Mouse (Mus musculus): ENCODE data around the gene Add3.
A peak's percentile ranks its signal among the peaks of the same experiment; 100 is the strongest.

The Add3 gene

DNA sequence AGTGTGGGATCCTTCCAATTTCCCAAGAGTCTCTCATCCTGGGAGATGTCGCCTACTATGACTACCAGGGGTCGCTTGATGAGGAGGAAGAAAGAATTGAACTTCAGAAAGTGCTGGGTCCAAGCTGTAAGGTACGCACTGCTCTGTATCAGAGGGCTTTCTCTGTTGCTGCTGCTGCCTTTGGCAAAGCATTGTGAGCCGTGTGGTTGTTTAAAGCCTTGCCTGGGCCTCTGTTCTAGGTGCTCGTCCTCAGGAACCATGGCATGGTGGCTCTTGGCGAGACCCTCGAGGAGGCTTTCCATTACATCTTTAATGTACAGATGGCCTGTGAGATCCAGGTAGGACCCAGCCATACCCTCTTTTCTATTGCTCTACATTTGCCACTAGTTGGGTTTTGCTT is 93.3 kb downstream of the Add3 start:
- DNase-seq (ENCODE audit: inconsistent ontology term) = no peak

DNA sequence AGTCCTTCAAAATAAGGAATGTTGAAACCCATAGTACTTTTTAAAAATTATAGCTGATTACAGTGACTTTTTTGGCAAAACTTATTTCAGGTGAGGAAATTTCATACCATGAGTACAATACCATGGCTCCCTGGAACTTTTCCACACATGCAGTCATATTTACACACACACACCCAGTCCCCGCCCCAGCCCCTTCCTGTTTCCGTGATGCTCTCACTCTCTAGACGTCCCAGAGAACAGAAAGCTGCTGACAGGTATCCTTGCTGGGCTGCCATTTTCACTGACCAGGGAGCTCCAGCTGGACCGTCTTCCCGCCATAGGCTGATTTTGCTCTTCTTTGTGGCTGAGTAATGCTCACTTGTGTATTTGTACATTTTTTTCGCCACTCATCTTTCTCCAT is 101.6 kb downstream of the Add3 start:
- no peak for DNase-seq (ENCODE audit: inconsistent ontology term)

DNA sequence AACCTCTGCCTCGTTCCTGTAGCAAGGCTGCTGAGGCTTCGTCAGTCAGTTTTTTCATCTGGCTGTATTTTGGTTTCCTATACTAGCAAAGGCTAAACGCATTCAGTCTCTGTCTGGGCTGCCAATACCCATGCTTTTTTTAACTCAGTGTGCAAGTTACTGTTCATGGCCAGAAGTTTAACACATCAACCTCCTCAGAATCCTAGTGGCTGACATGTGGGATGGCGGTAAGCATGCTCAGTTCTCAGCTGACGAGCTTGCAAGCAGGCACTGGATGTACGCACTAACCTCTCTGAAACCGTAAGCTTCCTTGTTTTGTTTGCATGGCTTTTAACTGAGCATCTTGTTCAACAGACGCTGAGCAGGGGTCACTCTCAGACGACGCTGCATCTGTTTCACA is 103.7 kb downstream of the Add3 start:
- no peak for DNase-seq (ENCODE audit: inconsistent ontology term)

DNA sequence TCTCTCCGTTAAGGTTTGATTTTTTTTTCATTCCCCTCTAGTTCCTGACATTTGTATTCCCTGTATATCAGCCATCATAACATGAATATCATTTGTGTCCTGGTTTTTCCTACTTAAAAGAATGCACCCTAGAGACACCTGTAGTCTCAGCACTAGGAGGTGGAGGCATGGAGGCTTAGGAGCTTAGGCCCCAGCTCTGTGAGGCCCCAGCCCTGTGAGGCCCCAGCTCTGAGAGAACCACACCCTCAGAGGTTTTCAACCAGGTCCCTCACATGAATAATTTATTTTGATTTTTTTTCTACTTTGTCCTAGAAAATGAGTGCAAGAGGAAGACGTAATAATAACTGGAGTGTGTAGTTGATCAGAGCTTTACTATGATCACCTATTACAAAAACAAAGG is 107.3 kb downstream of the Add3 start:
- no peak for DNase-seq (ENCODE audit: inconsistent ontology term)

DNA sequence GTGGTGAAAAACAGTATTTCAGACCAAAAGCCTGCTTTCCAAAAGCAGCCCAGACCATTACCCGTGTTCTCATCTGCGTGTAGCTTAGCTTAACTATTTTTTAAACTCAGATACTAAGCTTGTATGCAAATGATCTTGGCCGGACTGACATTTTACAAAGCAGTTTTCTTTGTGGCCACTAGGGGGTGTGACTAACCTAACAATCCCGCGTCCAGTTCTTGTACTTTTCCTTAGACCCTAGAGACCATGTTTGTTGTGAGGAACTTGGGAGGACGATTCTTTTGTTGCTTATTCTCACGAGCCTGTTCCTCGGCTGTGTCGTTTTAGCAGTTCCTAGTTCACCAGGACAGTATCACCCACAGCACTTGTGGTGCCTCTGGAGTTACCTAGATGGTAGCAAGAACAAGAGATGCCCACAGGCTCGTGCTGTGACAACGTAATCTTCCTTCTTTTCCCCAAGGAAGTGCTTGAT is 107.8 kb downstream of the Add3 start:
- peak; percentile 51 for DNase-seq (ENCODE audit: inconsistent ontology term)

DNA sequence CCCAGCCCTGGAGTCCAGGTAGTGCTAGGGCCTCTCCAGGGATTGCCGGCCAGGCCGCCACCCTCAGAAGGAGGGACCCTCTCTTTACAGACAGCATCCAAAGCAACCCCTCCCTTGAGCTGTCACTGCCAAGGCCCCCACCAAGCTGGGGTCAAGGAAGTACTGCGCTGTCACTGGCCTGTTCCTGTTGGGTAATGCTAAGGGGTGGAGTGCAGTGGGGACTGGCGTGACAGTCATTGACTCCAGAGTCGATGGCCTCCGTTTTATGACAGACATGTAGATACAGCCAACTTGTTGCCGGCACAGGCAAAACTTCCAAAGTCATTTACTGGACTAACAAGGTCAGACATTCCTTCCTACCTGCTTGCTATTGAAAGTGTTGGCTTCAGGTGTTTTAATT is 110.8 kb downstream of the Add3 start:
- DNase-seq (ENCODE audit: inconsistent ontology term) = no peak

DNA sequence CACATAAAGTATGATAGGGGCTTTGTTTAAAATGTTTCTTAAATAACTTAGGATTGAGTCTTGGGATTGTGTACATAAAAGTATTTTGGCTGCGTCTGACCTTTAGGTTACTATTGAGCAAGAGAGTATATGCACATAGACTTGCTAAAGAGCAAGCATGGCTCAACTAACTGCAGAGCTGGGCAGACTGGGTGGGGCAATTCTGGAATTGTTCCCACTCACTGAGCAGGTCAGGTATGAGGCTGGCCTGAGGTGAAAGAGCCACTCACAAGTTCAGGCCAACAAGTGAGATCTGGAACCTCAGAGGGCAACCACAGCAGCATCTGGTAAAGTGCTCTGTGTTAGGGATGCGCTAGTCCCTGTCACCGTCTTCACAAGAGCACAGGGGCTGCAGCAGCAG is 111.4 kb downstream of the Add3 start:
- no peak for DNase-seq (ENCODE audit: inconsistent ontology term)

DNA sequence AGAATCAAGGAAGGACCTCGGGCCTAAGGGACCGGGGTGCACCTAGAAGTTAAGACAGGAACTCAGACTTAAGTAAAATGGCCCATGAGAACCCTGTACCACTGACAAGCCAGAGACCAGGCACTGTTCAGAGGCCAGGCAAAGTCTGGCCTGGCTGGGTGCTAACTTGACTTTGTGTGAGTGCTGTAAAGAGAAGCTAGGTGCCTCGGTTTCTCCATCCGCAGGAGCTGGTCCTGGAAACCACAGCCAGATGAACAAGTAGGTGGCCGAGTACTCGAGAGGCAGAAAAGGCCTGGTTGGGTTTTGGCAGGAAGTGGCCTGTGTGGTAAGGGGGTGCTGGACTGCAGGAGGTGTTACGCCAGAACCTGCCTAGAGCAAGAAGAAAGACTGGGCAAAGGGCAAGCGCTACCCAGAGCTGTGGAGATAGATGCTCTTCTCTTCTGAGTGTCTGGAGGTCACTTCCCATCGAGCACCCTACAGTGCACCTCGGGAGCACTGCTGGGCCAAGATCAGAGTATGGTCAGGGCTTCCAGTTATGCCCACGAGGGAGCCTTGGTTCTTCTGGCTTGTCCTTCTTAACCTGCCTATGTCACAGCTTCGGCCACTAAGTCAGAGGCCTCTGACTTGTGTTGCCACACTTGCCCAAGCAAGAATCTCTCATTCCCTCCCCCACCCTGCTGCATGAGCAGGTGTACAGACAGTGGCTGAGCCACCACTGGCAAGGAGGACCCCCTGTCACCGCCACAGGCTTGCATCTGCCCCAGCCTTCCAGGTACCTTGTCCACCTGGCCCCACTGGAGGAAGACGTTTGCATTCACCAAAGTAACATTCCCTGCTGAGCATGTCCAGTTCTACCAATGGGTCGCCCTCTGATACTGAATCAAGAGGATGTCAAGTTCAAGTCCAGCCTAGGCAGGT is 112.1 kb downstream of the Add3 start:
- no peak for DNase-seq (ENCODE audit: inconsistent ontology term)

DNA sequence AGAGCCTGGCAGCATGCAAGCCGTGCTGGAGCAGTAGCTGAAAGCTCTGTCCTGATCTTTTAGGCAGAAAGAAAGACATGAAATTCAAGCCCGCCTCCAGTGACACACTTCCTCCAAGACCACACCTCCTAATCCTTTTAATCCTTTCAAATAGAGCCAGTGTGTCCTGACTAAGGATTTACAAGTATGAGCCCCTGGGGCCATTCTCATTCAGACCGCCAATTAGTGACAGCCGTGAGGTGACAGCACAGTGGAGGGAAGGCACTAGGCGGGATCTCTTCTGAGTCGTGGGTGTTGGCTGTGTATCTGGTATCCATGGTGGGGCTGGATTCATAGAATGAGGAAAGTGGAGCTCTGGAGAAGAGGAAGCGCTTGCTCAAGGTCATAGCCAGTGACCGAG is 116.1 kb downstream of the Add3 start:
- DNase-seq (ENCODE audit: inconsistent ontology term) = no peak

DNA sequence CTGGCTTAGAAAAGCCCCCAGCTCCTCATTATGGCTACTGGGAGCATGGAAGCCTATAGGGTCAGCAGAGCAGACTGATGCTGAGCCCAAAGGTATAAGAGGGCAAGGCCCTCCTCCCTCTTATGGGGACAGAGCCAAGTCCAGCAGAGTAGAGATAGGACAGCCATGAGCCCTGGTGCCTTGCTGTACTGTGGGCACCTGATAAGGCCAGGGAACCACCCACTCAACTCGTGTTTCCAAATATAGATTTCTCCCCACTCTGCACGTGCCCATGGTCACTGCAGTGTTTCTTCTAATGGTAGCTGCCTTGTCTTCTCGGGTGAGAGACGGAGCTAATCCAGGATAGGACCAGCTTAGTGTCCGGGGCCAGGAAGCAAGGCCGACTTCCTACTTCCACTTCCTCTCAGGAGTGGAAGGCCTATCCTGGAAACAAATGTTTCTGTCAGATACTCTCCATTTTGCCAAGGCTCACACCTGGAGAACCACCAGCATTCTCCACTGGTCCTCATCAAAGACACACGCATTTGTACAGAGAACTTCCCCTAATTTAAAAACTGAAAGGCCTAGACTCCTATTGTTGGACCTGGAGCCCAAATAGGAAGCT is 116.8 kb downstream of the Add3 start:
- no peak for DNase-seq (ENCODE audit: inconsistent ontology term)

DNA sequence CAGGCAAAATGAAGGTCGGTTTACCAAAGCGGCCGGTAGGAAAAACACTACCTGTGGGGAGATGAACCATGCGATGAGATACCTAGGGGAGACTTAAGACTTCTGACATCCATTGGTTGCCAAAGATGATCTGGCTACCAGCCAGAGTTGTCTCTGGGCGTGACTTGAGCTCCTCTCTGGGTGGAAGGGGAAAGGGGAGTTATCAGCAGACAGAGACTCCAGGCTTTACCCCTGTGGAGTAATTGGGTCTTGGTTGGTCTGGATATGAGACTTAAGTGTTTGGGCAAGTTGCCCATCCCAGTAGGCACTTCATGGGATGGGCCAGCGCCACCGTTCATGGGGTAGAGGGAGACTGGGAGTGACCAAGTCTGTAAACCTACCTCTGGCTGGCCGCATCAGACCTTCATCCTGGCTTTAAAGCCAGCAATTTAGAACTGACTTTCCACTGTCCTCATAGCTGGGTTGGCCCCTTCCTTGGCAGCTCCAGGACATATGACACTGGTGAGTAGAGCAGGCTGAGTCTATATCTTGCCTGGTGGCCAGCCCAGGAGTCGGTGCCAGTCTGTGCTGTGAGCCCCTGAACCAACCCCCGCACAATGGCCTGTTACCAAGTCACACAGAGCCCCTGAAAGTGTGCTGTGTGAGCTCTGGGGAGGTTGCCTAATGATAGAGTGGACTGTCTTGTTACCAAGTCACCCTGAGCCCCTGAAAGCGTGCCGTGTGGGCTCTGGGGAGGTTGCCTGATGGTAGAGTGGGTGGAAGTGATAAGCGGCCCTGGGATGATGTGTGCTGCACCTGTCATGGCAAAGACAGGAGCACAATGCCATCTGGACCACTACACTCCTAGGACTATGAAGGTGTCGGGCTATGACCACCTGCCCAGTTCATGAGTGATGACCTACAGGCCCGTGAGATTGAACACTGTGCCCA is 117.7 kb downstream of the Add3 start:
- no peak for DNase-seq (ENCODE audit: inconsistent ontology term)

DNA sequence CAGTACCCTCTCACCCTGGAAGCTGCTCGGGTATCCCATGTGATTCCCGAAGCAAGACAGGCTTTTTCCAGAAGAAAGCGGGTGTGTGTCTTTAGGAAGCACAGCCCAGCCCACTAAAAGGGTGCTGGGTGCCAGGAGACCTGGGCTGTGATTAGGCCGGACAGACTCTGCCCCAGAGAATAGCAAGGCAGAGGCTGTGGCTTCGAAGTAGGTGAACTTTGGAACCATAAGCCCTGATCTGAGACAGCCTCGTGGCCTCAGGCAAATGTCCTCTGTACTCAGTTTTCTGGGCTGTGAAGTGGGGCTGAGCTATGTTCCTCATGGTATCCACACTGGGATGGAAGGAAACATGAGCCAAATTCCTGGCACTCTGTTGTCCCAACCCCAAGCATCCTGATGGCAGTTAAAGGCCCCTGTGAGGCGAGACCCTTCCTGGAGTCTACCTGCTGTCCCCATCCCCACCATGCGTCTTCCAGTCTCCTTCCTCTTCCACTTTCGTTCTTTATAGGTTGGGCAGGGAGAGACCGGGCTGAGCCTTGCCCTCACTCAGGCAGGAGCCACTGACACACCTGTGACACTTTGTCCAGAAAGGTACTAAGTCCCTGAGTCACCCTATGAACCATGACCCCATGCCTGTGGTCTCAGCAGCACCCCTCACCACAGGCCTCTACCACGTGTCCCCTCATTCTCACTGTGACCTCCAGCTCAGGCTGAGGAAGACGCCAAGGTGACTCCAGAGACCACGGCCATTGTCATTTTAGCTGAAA is 118.7 kb downstream of the Add3 start:
- no peak for DNase-seq (ENCODE audit: inconsistent ontology term)

DNA sequence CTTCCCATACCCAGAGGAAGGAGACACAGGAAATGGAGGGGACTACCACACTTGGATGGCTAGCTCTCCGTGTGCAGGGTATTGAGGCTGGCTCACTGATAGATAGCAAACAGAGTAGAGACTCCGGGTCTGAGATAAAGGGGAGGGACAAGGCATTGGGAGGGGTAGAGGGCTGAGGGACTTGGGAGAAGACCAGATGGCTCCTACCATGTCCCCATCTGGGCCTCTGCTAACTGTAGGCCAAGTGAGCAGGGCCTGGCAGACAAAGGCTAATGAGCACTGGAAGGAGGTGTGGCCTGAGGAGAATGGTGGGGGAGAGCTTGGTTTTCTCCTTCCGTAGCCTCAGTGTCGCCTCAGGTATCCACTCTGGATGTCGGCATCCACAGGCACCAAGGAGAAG is 119.3 kb downstream of the Add3 start:
- DNase-seq (ENCODE audit: inconsistent ontology term) = no peak

DNA sequence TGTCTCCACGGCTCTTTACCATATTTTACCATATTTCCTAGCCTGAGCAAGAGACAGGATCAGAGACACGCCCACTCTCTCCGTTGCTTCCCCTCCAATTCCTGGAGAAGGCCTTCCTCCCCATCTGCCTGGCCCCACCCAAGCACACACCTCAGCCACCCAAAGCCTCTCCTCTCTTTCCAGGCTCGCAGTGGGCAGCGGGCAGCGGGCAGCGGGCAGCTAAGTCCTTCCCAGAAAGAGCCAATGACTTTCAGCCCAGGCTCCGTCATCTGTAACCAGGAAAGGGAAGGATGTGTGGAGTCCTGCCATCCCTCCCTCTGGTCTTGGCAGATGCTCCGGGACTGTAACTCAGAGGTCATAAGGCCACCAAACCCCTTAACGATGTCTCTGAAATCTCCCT is 120.0 kb downstream of the Add3 start:
- no peak for DNase-seq (ENCODE audit: inconsistent ontology term)

DNA sequence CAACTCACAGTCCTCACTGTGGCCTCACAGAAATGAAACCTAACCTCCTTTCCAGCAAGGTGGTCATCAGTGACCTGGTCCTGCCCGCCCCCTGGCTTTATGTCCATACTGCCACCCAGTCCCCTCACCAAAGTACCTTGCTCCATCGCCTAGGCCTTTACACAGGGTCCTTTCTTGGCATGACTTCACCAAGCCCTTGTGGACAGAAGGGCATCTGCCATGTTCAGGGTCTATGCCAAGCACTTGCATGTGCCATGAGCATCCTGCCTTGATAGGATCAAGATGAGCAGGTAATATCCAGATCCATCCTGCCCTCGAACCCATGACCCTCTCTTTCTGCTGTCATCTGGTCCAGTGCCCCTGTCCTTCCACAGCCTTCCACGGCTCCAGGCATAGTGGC is 120.6 kb downstream of the Add3 start:
- DNase-seq (ENCODE audit: inconsistent ontology term) = no peak

DNA sequence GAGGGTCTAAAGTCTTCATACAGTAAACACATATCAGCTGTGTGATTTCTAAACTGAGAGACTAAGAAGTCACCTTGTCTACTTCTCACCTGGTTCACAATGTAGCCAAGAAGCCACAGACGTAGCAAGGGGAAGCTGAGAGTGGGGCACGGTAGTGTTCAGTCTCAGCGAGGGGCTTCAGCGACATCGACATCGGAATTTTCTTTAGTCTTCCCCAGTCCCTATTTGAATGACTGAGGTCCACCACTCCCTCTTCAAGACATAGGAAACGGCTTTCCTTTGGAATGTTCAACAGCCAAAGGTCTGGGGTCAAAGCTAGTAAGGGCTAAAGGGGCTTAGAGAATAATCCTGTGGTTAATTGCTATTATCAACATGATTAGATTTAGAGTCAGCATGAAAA is 121.8 kb downstream of the Add3 start:
- no peak for DNase-seq (ENCODE audit: inconsistent ontology term)

DNA sequence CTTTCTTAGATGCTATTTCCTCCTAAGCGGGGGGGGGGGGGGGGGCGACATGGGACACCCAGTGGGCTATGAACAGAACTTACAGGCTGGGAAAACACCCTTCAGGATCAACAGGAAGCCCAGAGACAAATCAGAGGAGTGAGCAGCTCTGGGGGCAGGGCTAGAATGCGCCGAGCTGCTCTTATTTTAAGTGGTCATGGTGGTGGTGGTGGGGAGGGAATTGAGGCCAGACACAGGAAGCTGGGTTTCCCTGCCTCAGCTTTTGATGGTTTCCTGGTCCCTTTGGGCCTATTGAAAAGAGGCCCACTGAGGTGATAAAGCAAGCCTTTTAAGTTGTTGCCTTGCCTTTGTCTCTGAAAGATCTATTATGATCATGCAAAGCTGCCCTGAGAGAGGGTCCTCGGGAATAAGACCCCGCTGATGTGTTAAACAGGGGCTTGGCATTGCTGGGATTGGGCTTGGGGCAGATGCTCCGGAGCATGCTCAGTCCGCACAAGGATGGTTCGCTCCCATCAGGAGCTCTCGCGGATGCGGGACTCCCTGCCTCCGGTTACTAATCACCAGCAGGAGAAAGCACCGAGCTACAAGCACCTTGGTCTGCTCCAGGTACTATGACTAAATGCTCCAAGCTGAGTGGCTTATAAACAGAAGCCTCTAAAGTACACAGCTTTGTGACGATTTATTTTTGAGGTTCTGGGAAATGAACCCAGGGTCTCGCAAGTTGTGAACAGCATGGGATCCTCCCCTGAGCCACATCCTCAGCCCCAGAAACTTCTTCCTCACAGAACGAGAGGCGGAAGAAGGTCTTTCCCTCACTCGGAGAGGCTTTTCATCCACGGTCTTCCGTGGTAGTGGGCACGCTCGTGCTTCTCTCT is 123.9 kb downstream of the Add3 start:
- DNase-seq (ENCODE audit: inconsistent ontology term) = no peak

DNA sequence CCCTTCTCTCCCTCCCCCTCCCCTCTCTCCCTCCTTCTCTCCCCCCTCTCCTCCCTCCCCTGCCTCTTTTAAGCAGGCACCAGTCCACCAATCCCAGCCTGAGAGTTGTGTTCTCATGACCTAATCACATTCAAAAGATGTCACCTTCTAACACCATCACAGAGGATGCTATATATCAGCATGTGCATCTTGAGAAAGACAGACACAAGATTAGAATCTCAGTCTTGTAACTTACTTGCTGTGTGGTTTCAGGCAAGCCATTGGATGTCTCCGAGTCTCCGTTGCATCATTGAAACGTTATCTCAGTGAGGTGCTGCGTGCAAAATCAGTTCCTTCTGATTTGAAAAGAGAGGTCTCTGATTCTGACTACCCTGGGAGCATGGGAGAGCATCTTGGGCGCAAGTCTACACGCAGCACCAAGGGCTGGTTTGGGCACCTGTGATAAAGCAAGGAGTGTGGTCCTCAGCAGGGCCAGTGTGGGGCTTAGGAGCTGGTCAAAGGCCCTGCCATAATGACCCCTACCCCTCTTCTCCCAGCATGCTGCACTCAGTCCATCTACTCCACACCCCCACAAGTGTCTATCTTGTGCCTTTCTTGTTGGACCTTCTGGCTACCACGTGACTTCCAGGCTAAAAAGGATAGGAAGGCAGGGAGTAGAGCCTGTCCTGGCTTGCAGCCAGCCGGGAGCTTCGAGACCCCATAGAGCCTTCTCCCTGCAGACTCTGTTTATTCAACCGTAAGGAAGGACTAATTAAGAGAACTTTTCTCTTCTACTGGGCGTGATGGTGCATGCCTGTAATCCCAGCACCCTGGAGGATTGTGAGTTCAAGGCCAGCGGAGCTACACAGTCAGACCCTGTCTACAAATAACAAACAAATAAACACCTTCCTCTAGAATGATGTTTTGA is 124.8 kb downstream of the Add3 start:
- DNase-seq (ENCODE audit: inconsistent ontology term) = no peak

DNA sequence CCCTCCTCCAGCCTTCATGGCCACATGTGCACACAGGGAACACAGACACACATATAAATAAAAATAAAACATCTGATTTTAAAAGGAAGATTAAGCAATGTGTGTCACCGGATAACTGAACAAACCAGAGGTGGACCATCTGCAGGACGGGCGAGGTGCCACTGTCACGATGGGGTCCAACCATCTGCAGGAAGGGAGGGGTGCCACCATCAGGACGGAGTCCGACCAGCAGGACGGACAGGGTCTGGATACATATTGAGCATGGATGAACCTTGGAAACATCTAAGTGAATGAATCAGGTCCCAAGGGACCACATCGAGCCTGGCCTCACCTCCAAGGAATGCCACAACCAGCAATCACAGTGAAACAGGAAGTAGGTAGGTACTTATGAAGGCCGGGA is 127.1 kb downstream of the Add3 start:
- no peak for DNase-seq (ENCODE audit: inconsistent ontology term)

All from Muller cell, postnatal 12 days (primary cell).